Mouse (Mus musculus) layer of hippocampus, adult 2 months (tissue): ENCODE results near the gene Hist1h2bf. TPM values are rescaled to one million over a fixed set of nuclear protein-coding genes. Genes with fewer than 3 reads are reported as not detected.
"Not testable (repeated sequence)": the region's sequence is repeated elsewhere in the genome, so short reads cannot be mapped to it uniquely, and the experiment has no call there.

Experiments used
- DNase-seq, 2 experiments: peaks; one replicate each; pipeline ENCODE4 v3.0.0; 2022; ENCODE audit warnings: low spot score in 2 of 2
- H3K27ac ChIP-seq: fragments of 200-600 bp; 2 replicates; pipeline ENCODE4 v1.8.1; 2022
- H3K4me3 ChIP-seq: fragments of 200-600 bp; 2 replicates; pipeline ENCODE4 v1.8.1; 2022; ENCODE audit warnings: mild to moderate bottlenecking
- CTCF ChIP-seq: fragments of 200-600 bp; conservative IDR thresholded peaks from 2 replicates; pipeline ENCODE4 v1.8.1; 2022; ENCODE audit warnings: antibody characterized with exemption, mild to moderate bottlenecking, moderate library complexity
- total RNA-seq, 2 experiments: library from RNA; stranded (reverse); gene quantifications; 2 replicates each; pipeline ENCODE4 v1.2.3; 2021

The Hist1h2bf gene
- total RNA-seq, 2 experiments from 2014 or later: 22.8 to 29.6 TPM

GRCm38 (mm10) chr13:23603182-23603699 lies 29.2 kb upstream of the Hist1h2bf start:
- H3K27ac ChIP-seq: no peak overlapping the region
- no peak overlapping the region for H3K4me3 ChIP-seq
- no peak for DNase-seq
- no peak for TF ChIP-seq CTCF

- DNase-seq: peak; percentile 76 to 79
- peak; percentile 96 for TF ChIP-seq CTCF
- no peak overlapping the region for H3K4me3 ChIP-seq
- no peak overlapping the region for H3K27ac ChIP-seq
Measured at GRCm38 (mm10) chr13:23597957-23598356, 24.0 kb upstream of the Hist1h2bf start.

DNA sequence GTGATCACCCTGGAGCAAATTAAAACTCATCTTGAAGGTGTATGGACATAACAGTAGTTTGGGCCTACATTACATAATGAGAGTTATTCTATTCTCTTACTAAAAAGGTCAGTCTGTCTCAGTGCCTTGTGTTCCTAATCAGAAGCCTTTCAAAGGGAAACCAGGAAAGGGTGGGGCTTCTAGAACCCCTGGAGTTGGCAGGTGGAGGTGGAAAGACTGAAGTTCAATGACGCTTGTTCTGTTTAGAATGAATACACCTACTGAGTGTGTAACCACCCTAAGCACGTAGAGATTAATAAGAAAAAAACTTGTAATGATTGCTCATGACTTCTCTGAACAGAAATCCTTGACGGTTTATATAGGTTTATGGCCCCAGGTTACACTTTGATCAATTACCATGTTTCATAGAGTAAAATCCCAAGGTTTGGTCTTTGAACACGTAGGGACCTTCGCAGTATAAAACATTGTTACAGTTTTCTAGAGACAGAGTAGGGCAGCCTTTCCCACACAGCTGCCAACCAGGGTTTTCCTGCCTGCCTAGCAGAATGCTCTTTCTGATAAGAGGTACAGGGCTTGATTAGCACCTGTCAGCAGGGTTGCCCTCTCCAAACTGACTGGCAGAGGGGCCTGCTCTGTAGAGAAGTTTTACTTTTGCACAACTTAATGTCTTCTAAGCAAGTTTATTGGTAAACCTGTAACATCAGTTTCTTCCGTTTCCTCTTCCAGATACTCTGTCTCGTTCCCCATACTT lies 21.8 kb upstream of the Hist1h2bf start:
- H3K27ac ChIP-seq: no peak overlapping the region
- no peak for DNase-seq
- no peak for TF ChIP-seq CTCF
- no peak overlapping the region for H3K4me3 ChIP-seq

DNA sequence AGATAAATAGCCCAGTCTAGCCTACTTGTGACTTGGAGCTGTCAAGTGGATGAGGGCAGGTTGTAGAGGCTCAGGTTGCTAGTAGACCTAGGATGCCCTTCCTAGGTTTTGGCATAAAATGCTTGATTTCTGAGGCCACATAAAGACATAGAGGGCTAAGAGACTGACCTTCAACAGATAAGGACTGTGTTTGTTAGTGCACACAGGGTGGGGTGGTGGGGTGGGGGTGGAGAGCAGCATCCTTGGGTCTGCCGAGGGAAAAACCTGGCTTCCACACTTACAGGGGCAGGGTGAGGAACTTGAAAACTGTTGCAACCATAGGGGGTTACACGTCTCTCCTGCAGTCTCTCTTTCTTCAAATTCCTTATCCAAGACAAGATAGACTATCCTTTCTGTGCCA lies 21.2 kb upstream of the Hist1h2bf start:
- DNase-seq: no peak
- no peak overlapping the region for H3K27ac ChIP-seq
- H3K4me3 ChIP-seq: no peak overlapping the region
- TF ChIP-seq CTCF: no peak

DNA sequence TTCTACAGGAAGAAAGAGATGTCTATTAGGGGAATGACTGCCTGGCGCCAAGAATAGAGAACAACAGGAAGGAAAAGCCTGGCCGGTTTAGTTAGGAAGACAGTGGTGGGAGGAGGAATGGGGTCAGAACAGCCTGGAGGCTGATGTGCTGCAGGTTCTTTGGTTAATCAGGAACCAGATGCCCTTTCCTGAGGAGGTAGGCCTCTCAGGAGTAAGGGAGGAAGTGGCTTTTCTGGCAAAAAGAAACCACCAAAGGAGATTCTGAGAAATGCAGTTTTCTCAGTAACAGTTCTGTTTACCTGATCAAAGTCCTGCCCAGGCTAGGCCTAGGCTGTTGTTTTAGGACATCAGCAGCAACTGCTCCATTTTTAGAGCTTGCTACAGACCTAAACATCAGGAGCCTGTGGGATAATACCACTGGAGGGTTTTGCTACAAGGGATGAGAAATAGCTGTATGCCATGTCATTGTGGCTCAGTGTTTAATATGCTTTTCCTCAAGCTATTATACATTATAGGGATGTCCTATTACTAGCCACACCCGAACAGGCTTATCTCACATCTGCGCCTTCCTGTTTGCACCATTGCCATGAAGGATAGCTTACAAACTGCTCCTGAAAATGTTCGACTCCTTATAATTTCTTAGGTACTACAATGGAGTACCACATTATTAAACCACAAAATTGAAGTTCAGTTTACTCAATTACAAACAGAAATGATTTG lies 19.2 kb upstream of the Hist1h2bf start:
- TF ChIP-seq CTCF: no peak
- no peak for DNase-seq
- Histone ChIP-seq H3K27ac (no peak overlapping the region), H3K4me3 (no peak overlapping the region)

DNA sequence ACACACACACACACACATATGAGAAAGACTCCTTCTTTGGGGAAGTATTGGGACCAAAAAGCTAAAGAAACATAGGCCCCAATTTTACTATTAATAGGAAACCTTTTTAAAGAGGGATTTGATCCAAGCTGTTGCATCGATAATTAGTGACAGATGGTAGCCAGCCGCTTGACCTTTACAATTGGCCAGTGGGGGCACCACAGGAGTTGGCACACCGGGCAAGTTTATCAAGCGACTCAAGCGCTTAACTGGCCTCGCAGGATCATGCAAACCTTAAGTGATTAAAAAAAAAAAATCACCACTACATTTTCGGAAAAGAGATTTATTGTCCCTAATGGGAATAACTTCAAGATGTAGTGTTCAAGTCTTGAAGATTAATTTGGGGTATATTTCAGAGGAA lies 18.6 kb upstream of the Hist1h2bf start:
- no peak for DNase-seq
- Histone ChIP-seq H3K4me3 (no peak overlapping the region), H3K27ac (no peak overlapping the region)
- TF ChIP-seq CTCF: no peak

- not testable (repeated sequence) for H3K4me3 ChIP-seq, H3K27ac ChIP-seq, DNase-seq
Measured at GRCm38 (mm10) chr13:23591886-23592285, 17.9 kb upstream of the Hist1h2bf start.

GRCm38 (mm10) chr13:23591206-23591605 lies 17.2 kb upstream of the Hist1h2bf start:
- no peak for TF ChIP-seq CTCF
- Histone ChIP-seq H3K27ac (no peak overlapping the region), H3K4me3 (no peak overlapping the region)
- DNase-seq: no peak

- no peak for DNase-seq
- Histone ChIP-seq H3K4me3 (peak overlapping the region; percentile 64; the same call in 1 of the 2 replicates), H3K27ac (no peak overlapping the region)
- TF ChIP-seq CTCF: no peak
Measured at GRCm38 (mm10) chr13:23586940-23587225, 12.9 kb upstream of the Hist1h2bf start.

GRCm38 (mm10) chr13:23586099-23586939 lies 12.3 kb upstream of the Hist1h2bf start:
- DNase-seq: no peak
- Histone ChIP-seq H3K27ac (peak overlapping the region; percentile 95), H3K4me3 (peak overlapping the region; percentile 64)
- no peak for TF ChIP-seq CTCF

DNA sequence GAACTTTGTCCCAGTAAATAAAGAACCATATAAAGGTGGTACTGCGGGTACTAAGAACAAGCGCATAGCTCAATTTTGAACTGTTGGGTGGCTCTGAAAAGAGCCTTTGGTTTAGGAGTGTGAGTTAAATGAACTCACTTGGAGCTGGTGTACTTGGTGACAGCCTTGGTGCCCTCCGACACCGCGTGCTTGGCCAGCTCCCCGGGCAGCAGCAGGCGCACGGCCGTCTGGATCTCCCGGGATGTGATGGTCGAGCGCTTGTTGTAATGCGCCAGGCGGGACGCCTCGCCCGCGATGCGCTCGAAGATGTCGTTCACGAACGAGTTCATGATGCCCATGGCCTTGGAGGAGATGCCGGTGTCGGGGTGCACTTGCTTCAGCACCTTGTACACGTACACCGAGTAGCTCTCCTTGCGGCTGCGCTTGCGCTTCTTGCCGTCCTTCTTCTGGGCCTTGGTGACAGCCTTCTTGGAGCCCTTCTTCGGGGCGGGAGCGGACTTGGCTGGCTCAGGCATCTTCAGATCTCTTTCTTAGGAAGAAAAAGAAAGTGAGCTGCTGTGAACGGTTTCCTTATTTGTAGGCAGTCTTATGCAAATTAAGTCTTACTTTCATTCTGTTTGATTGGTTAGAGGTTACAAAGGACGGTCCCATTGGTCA lies 11.6 kb upstream of the Hist1h2bf start:
- Histone ChIP-seq H3K4me3 (peak overlapping the region; percentile 64), H3K27ac (peak overlapping the region; percentile 95)
- DNase-seq: peak; percentile 64 to 84

DNA sequence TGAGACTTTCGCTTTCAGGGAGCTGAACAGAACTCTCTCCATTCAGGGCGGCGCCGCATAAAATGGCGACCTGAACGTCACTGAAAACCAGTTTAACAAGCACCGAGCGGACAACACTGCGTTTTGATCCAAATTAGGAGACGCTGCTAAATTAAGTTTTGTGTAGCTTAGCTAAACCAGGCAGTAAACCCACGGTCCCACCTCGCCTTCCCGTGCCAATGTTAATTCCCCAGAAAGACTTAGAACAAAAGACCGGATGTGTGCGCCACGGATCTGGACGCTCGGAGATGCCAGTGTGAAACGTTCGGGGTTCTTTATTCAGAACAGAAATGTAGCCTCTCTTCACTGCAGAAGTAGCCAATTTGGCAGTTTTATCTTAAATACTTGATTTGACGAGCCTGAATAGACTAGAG lies 11.0 kb upstream of the Hist1h2bf start:
- peak; percentile 61 to 69 for DNase-seq
- TF ChIP-seq CTCF: no peak
- H3K4me3 ChIP-seq: peak overlapping the region; percentile 64
- H3K27ac ChIP-seq: peak overlapping the region; percentile 95
